Mouse (Mus musculus) bone marrow, adult 2 months (tissue): Measurements from ENCODE around the gene Ndufb6.

Source experiments
- CTCF ChIP-seq: fragments of 200-500 bp; IDR thresholded peaks from 2 replicates; pipeline ENCODE4 v1.5.1; 2011; ENCODE audit warnings: low read length, control low read depth; ENCODE audit not compliant: control insufficient read depth, insufficient read depth
- POLR2A ChIP-seq: fragments of 200-500 bp; IDR thresholded peaks from 2 replicates; pipeline ENCODE4 v1.6.1; 2011; ENCODE audit warnings: low read depth, mild to moderate bottlenecking, control low read depth, low read length, borderline replicate concordance; ENCODE audit not compliant: control insufficient read depth

DNA sequence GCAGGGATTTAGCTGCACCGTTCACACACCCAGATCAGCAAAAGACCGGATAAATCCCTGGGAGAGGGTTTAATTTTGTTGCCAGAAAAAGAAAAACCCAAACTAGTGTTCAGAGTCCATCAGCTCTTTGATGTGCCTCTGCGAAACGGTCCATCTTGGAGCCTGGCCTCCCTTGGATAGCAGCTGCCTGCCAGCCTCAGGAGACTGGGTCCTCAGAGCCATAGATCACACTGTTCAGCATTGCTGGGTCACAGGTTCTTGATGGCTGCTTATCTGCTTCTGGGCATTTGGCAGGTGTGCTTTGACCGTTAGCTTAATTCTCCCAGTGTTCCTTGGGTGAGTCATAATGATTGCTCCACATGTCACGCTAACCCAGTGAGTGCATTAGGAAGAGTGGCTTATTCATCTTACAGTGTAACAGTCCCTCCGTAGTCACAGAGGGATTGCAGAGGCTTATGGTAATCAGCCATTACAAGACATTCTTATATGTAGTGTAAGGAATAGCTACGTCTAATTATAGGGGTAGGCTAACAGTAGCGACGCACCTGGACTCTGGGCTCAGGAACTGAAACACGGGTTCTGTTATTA lies 31.7 kb upstream of the Ndufb6 start:
- TF ChIP-seq CTCF (no peak), POLR2A (no peak)
